Mouse (Mus musculus) bone marrow, adult 2 months (tissue): Measurements from ENCODE around the gene Pcbp1.

Experiments used
- CTCF ChIP-seq: fragments of 200-500 bp; IDR thresholded peaks from 2 replicates; pipeline ENCODE4 v1.5.1; 2011; ENCODE audit warnings: low read length, control low read depth; ENCODE audit not compliant: control insufficient read depth, insufficient read depth
- POLR2A ChIP-seq: fragments of 200-500 bp; IDR thresholded peaks from 2 replicates; pipeline ENCODE4 v1.6.1; 2011; ENCODE audit warnings: low read depth, mild to moderate bottlenecking, control low read depth, low read length, borderline replicate concordance; ENCODE audit not compliant: control insufficient read depth

DNA sequence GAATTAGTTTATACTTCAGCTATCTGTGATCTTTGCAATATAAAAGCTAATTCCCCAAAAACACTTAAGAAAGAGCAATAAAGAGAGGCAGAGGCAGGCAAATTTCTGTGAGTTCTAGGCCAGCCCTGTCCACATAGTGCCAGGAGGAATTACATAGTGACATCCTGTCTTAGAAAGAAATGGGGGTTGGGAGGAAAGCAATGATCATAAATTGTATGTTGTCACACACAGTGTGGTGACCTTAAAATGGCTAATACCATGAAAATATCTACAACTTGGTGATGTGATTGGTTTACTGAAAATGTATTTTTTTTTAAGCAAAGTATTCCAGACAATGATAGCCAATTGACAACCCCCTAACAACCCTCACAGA lies 46.3 kb downstream of the Pcbp1 start:
- TF ChIP-seq CTCF (no peak), POLR2A (no peak)
